Mouse (Mus musculus) cortical plate, adult 2 months (tissue): ENCODE measurements around the gene Map4k1.

Experiments used
- CTCF ChIP-seq: fragments of 200-500 bp; IDR thresholded peaks from 2 replicates; pipeline ENCODE4 v1.5.1; 2011; ENCODE audit warnings: mild to moderate bottlenecking, control low read depth, low read length; ENCODE audit not compliant: insufficient read depth; ENCODE audit errors: extremely low read depth
- POLR2A ChIP-seq: fragments of 200-500 bp; IDR thresholded peaks from 2 replicates; pipeline ENCODE4 v1.6.1; 2011; ENCODE audit warnings: mild to moderate bottlenecking, low read length, control low read depth; ENCODE audit not compliant: insufficient read depth; ENCODE audit errors: extremely low read depth

DNA sequence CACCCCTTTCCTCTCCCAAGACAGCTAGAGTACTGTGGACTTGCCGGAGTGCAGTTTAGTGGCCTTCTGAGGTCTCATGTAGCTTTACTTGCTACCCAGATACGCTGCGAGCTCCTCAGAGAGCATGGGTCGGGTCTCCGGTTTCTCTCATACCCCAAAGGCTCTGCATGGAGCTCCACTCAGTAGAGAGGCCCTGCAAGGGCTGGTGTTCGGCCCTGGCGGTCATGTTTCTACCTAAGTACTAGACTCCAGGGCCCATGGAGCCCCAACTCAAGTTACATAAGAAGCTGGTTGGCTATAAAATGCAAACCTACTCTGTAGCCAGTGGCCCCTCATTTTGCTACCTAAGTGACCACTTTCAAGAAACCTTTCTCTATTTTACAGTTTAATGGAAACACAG, 33.1 kb upstream of the Map4k1 start:
- TF ChIP-seq CTCF (no peak), POLR2A (no peak)
